Mouse (Mus musculus): ENCODE measurements at regions not wholly inside any gene's neighbourhood (a gene's known extent, or its start where the extent isn't known, plus 50 kb on each side); places are given as distances from the start of the nearest gene placed in this dataset.

DNA sequence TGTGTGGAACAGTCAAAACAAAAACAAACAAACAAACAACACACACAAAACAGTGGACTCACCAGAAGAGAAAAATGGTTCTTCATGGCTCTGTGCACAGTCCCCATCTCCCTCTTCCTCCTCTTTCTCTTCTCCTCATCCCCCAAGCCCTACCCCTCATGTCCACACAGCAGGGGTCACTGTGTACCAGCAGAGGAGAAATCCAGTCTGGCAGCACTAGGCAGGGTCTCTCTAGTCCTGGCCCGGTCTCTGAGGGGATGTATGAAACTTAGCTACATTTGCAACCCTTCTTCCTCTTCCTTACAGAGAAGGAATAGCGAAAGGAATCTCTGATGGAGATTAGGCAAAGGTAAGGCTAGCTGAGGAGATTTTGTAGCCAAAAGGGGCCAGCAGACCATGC lies 349.1 kb downstream of the Gm45692 start:
- in situ Hi-C loops (cut with MboI; ENCODE audit: low pct_unique_long_range_greater_than_20kb in 1 of 2, low sequenced_read_pairs in 2 of 2, unreplicated experiment in 1 of 2), result no loop called here

DNA sequence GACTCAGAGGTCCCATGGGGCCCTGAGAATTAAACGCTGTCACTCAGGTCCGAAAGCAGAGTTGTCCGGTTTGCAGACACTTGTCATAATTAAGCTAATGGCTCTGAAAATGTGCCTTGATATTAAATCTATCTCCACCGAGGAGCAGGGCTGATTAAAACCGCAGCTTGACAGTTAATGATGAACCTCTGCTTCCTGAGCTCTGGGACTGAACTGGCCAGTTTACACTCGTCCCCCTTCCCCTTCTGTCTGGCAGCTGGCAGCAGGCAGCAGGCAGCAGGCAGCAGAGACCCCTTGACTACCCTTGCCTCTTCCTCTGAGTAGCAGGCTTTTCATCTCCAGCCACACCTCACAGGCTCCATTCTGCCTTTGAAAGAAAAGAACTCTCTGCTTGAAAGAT lies 350.4 kb downstream of the Gm45692 start:
- in situ Hi-C loops (cut with MboI; ENCODE audit: low pct_unique_long_range_greater_than_20kb in 1 of 2, low sequenced_read_pairs in 2 of 2, unreplicated experiment in 1 of 2), result no loop called here

DNA sequence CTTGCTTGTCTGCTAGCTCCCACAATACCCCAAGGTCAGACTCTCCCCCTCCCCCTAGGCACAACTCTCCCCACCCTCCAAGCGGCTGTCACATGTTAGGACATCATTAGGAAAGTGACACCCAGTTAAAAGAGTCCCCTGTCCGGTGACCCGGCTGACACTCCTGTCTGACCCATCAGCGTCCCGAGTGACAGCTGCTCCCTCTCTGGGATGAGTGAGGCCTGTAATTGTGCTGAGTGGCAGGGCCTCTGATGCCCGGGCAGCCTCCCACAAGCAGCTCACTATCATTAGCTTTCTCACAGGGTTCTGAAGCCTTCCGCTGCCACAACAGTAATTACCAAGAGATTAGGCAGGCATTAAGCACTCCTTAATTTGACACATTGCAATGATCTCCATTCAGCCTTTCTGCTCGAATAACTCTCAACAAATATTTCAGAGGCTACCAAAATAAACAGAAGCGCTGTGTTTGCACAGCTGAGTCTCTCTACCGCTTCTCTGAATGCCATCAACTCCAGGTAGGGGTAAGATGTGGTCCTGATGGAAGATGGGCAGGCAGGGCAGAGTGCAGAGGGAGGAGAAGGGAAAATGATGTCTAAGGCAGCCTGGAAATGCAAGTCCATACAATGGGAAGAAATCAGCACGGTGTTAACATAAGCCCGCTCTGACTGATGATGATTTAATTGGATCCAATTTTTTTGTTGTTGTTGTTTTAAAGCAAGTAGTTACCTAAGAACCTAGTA lies 352.6 kb downstream of the Gm45692 start:
- in situ Hi-C loops (cut with MboI; ENCODE audit: low pct_unique_long_range_greater_than_20kb in 1 of 2, low sequenced_read_pairs in 2 of 2, unreplicated experiment in 1 of 2), result no loop called here

DNA sequence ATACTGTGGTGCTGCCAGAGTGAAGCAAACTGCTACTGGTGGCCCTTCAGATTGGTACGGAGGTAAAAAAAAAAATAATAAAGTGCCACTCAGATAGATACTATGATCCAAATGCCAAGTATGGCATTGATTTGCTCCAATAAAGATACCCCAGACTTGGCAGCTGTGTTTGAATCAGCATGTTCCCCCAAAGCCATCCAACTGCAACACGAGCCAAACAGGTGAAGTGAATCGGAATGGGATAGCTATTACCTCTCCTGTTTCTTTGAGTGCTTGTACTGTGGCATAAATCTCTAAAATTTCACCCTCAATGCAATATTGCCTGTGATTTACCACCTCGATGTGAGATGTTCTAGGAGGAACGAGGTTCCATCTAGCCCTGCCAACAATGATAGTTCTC lies 365.4 kb downstream of the Gm45692 start:
- in situ Hi-C loops (cut with MboI; ENCODE audit: low pct_unique_long_range_greater_than_20kb in 1 of 2, low sequenced_read_pairs in 2 of 2, unreplicated experiment in 1 of 2), result no loop called here

DNA sequence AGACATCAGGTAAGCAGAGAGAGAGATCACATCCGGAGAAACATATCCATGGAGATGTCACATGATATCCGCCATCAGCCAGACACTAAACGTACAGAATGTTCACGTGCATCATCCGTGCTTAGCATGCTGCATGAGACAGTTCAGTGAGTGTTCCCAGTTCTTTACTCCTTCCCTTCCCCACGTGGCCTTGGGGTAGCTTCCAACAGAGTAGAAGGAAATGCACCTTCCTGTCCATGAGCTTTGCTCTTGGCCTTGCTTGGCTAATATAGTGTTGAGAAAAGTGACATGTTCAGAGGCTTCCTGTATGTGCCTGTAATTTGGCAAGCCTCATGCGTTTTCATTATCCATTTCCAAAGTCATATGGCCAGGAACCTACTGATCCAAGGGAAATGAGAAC lies 368.5 kb downstream of the Gm45692 start:
- in situ Hi-C loops (cut with MboI; ENCODE audit: low pct_unique_long_range_greater_than_20kb in 1 of 2, low sequenced_read_pairs in 2 of 2, unreplicated experiment in 1 of 2), result no loop called here

DNA sequence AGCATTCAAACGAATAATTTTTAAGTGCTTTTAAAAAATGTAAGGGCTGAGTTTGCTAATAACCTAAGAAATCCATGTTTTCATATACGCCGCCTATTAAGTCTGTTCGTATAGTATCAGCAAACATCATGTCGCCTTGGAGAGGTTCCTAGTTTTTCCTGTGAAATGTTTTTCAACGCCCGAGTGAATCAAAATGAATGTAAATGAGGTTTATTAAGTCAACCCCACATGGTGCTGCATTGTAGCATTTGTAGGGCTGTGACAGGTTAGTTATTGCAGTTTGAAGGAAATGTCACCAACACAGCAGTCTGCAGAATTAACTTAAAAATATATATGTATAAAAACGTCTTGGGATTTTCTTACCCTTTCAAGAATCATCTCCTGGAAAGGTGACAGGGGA lies 369.3 kb downstream of the Gm45692 start:
- in situ Hi-C loops (cut with MboI; ENCODE audit: low pct_unique_long_range_greater_than_20kb in 1 of 2, low sequenced_read_pairs in 2 of 2, unreplicated experiment in 1 of 2), result no loop called here

DNA sequence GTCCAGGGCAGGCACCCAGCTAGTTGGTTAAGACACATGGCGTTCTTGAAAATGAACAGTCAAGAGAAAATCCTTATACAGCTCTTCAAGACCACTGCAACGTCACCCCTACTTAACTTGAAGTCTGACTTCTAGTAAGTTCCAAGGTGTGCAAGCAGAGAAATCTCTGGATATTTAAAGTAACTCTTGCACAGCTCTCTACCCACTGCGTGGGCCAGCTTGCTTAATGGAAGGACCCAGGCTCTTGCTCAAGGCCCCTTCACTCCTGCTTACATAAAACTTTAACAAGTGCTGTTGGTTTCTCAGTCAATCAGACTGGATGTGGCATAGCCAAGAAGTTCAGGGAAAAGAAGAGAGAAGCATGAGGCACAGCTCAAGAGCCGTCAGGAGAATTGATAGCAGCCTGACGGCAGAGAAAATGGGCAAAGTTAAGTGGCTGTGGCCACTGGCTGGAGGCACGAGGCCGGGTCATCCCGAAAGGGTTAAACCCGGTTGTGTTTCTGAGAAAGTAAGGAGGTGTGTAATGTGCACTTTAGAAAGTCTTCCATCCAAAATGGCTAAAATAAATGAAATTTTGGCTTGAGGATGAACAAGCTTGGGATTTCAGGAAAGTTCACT lies 382.0 kb downstream of the Gm45692 start:
- in situ Hi-C loops (cut with MboI; ENCODE audit: low pct_unique_long_range_greater_than_20kb in 1 of 2, low sequenced_read_pairs in 2 of 2, unreplicated experiment in 1 of 2), result no loop called here

DNA sequence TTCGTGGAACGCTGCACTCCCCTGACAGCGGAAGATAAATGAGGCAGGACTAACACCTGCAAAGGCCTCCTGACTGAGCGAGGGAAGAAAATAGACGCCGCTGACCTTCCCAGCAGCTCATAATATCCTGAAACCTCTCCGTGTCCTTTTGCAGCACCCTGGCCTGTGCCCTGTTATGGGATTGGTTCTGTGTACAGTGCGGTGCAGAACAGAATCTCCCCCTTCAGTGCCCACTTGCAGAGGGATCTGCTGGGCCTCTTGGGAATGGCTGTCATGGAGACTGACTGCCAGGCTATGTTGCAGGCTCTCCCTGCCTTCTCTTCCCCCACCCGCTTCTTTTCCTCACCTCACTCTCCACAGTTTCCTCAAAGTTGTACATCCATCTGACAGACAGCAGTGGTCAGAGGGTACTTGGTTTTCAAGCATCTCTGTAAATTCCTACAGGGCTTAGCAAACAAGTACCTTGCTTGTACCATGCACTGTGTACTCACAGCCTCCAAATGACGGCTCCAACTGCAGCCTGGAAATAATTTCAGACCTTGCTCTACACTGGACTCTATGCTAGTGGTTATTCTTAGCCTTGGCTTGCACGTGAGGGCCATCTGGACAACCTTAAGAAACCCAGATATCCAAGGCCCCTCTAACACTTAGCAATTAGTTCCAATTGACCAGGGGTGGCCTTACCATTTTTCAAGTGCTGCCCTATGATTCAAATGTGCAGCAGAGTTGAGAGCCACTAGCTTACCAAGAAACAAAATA lies 382.7 kb downstream of the Gm45692 start:
- in situ Hi-C loops (cut with MboI; ENCODE audit: low pct_unique_long_range_greater_than_20kb in 1 of 2, low sequenced_read_pairs in 2 of 2, unreplicated experiment in 1 of 2), result no loop called here

DNA sequence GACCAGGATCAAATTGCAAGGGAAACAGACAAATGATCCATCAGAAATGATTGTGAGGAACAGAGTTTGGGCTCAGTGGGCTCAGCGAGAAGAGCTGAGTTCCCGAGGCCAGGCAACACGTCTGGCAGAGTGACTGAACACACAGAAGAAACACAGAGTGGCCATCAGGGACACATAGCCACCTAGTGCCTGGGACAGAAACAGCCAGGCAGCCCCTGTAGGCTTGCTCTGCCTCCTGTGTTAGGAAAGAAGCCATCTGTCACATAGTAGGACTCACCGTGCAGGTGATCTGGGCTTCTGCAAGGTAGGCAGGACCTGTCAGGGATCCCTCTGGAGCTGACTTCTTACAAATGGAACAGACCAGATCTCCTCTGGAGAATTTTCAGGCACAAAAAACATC lies 383.4 kb downstream of the Gm45692 start:
- in situ Hi-C loops (cut with MboI; ENCODE audit: low pct_unique_long_range_greater_than_20kb in 1 of 2, low sequenced_read_pairs in 2 of 2, unreplicated experiment in 1 of 2), result no loop called here

DNA sequence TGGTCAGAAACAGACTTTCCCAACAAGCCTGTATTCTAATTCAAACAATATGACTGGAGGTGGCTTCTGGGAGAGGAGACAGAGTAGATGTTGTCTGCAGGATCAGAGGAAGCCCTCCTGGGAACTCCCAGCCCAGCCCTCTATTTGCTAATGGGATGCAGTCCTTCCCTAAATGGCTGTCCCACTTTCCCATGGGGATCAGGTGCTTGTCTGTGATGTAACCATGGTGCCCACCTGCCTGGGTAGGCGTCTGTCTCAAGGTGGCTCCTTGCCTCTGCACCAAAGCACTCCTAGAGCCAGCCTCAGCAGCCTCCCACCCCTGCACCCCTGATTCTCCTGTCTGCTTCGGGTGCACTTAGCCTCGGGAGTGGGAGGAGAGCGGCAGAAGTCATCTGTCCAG lies 384.6 kb downstream of the Gm45692 start:
- in situ Hi-C loops (cut with MboI; ENCODE audit: low pct_unique_long_range_greater_than_20kb in 1 of 2, low sequenced_read_pairs in 2 of 2, unreplicated experiment in 1 of 2), result no loop called here

DNA sequence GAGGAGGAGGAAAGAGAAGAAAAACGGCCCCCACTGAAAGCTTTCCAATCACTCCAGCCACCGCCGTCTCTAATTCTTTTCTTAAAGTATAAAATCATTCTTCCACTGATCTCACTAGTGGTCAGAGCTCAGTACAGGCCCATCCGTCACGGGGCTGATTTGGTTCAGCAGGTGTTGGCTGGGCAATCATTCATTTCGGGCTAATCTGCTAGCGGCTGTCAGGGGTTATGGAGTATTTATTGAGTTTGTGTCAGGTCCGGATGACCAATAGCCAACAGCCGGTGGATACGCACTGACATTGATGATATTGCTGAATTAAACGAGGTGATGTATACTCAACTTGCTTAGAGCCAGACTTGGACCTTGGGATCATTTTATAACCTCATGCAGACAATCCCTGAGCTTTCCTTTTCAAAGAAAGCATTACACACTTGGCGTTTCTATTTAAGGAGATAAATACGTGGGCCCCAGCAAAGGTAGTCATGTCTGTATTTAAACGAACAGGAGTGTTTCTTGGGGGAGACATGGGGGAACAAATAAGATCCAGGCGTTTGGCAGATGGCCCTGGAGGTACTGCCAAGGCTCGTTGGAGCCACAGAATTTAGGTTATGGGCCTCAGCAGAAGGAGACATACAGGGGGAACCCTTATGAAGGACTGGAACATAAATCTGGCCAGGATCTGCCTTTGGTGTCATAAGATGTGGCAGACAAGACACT lies 385.1 kb downstream of the Gm45692 start:
- in situ Hi-C loops (cut with MboI; ENCODE audit: low pct_unique_long_range_greater_than_20kb in 1 of 2, low sequenced_read_pairs in 2 of 2, unreplicated experiment in 1 of 2), result no loop called here

DNA sequence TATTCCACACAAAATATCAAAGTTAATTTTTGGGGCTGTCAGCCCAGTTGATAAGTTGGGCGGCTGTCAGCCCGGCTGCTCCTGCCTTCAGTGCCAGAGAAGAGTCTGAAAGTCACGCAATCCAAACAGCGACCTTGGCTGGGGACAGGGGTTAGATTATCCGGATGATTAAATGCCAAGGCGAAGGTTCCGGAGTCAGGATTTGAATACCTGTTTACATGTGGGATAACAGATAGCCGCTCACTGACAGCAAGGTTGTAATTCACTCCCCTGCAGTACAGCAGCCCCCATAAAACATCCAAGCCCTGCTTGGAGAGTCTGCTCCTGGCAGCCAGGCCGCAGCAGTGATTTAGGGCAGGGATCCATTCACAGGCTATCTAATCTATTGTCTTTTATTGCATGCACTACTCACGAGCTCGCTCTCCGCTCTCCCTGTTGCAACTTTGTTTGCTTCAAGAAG lies 388.3 kb downstream of the Gm45692 start:
- in situ Hi-C loops (cut with MboI; ENCODE audit: low pct_unique_long_range_greater_than_20kb in 1 of 2, low sequenced_read_pairs in 2 of 2, unreplicated experiment in 1 of 2), result no loop called here

DNA sequence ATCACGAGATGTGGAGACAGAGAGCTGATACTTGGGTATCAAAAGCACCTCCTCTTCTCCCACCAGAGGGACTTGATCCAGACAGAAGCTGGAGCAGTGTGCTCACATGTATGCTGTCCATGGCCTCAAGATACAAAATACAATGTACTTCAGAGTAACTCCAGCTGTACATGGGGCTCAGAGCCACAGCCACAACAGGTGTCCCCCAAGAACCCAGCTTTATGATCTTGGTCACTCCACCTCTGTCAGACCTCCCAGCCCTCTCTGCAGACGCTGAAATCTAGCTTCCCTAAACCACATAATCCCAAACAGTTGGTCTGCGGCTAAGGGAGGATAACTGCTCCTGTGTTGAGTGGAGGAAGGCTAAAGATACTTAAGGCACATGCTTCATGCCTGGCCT lies 389.9 kb downstream of the Gm45692 start:
- in situ Hi-C loops (cut with MboI; ENCODE audit: low pct_unique_long_range_greater_than_20kb in 1 of 2, low sequenced_read_pairs in 2 of 2, unreplicated experiment in 1 of 2), result no loop called here

DNA sequence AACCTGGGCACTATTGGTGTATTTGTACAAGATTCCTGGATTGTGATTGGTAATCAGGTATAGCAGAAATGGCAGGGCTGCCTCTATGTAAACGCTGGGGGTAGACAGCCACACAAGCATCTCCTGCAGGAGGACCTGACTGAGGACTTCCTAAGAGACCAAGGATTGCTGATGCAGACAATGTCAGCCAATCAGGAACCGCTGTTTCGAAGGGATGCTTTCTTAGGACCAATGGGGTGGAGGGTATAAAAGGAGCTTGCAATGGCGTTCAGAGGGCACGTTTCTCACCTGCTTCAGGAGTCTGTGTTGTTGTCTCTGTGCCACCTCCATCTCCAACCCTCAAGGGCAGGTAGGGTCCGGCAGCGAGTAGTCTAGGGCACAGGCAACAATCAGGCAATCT lies 393.7 kb downstream of the Gm45692 start:
- in situ Hi-C loops (cut with MboI; ENCODE audit: low pct_unique_long_range_greater_than_20kb in 1 of 2, low sequenced_read_pairs in 2 of 2, unreplicated experiment in 1 of 2), result no loop called here

DNA sequence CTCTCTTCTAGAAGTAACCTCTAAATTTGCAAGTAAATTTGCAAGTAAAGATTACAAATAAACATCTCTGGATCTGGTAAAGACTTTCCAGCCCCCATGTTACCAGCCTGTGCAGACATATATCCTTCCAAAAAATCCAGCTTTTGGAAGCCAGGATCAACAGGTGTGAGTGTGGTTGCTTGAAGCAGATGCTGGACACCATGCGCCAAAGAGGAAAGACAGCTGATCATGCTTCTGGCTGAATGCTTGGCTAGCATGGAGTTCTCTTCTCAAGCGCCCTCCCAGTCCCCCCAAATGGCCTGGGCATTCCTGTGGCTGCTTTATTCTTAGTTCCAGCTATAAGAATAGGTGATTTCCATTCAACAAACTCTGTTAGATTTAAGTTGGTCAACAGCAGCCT lies 404.9 kb downstream of the Gm45692 start:
- in situ Hi-C loops (cut with MboI; ENCODE audit: low pct_unique_long_range_greater_than_20kb in 1 of 2, low sequenced_read_pairs in 2 of 2, unreplicated experiment in 1 of 2), result no loop called here

DNA sequence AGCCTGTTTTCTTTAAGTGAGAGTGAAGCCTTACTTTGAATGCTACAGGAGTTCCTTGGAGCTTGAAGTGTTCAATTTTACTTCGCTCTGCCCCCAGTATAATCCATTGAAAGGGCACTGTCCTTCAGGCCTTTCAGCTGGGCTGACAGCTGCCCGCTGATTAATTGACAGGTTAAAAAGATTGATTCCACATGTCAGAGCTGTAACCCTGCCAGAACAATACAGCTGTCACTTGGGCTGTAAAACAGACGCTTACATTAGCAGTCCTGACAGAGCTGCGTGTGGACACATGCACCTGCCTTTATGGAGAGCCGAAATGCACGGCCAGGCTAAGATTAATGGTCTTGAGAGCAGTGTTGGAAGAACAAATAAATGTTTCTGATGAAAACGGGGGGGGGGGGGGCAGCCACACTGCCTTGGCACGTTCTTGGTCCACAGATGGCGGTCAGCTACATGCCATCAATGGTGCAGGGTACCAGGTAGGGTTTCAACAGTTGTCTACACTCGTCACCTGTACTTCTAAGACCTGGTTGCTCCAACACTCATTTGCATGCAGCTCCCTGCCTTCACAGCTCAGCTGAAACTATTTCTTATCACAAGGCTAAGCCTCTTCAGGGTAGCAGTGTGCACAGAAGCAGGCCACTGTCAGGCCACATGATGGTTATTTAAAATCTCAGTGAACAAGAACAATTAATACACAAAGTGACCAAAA lies 407.3 kb downstream of the Gm45692 start:
- in situ Hi-C loops (cut with MboI; ENCODE audit: low pct_unique_long_range_greater_than_20kb in 1 of 2, low sequenced_read_pairs in 2 of 2, unreplicated experiment in 1 of 2), result no loop called here

DNA sequence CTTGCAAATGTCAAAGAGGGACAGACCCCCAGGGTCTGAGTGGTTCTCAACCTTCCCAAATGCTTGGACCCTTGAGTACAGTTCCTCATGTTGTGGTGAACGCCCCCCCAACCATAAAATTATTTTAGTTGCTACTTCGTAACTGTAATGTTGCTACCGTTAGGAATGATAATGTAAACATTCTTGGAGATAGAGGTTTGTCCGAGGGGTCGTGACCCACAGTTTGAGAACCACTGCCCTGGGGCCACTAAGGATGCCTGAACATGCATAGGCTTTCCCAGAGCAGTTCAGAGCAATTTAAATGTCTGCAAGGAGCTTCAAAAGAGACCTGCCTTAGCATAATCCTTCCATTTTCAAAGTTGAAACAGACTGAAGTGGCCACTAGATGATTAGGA lies 407.8 kb downstream of the Gm45692 start:
- in situ Hi-C loops (cut with MboI; ENCODE audit: low pct_unique_long_range_greater_than_20kb in 1 of 2, low sequenced_read_pairs in 2 of 2, unreplicated experiment in 1 of 2), result no loop called here

DNA sequence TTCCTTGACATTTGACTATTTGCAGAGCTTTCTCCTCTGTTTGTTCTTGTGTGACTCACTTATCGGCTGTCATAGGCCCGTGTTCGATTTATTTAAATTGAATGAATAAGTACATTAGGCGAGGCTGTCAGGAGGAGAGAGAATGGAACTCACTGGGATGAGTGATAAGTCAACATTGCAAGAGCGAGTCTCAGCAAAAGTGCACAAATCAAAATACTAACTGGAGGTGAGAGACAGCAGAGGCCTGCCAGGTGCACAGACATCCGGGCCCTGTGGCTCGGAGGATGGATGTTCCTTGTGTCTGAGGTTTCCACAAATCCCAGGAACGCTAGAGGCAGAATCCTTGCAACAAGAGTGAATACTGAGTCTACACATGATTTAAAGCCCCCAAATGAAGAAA lies 410.6 kb downstream of the Gm45692 start:
- in situ Hi-C loops (cut with MboI; ENCODE audit: low pct_unique_long_range_greater_than_20kb in 1 of 2, low sequenced_read_pairs in 2 of 2, unreplicated experiment in 1 of 2), result no loop called here

Measured in mouse embryonic stem cell (cell line).